8 mouse cellular contexts compared by ENCODE assay signal in genomic region chrX:20920844-20921364, GRCm38 (mm10). TPM values are rescaled to one million over a fixed set of nuclear protein-coding genes. Genes with fewer than 3 reads are reported as not detected.
DNase-seq lines count a peak whose midpoint lies in the region; ATAC-seq and TF ChIP-seq lines count a peak whose summit lies in the region.

TSS of gene Syn1 (minus strand) at chrX:20921004.

- peak within 1 kb of the TSS; percentile 58 for H3K4me2 ChIP-seq in forebrain, embryonic 14.5 days (ENCODE audit: low read length)
- peak within 1 kb of the TSS; percentile 55 for H3K4me2 ChIP-seq in liver, embryonic 16.5 days (ENCODE audit: low read depth, low read length)
- H3K4me2 ChIP-seq in neural tube, embryonic 12.5 days (replicated peaks), result peak within 1 kb of the TSS; percentile 64
- H3K4me2 ChIP-seq in stomach, postnatal 0 days (replicated peaks; ENCODE audit: low read depth), result peak within 1 kb of the TSS; percentile 63

- TF ChIP-seq EP300 in stomach, postnatal 0 days (optimal IDR thresholded peaks at IDR 0.05), result no peak

- H3K4me1 ChIP-seq in forebrain, embryonic 14.5 days (ENCODE audit: control insufficient read depth, insufficient read depth, low read length), result no peaks in the 10 kb centered on the region
- no peaks in the 10 kb centered on the region for H3K4me1 ChIP-seq in liver, embryonic 16.5 days (ENCODE audit: control insufficient read depth, low read depth, low read length)
- H3K4me1 ChIP-seq in neural tube, embryonic 12.5 days, result no peaks in the 10 kb centered on the region
- no peaks in the 10 kb centered on the region for H3K4me1 ChIP-seq in stomach, postnatal 0 days (replicated peaks; ENCODE audit: control insufficient read depth, insufficient read depth)

- peak; percentile 98 for ATAC-seq in forebrain, embryonic 14.5 days
- peak; percentile 76 for ATAC-seq in liver, embryonic 16.5 days (ENCODE audit: low read depth)
- peak; percentile 94 for ATAC-seq in neural tube, embryonic 12.5 days (ENCODE audit: low FRiP score, low read depth)
- ATAC-seq in stomach, postnatal 0 days (ENCODE audit: low FRiP score, low TSS enrichment), result peak; percentile 97

- intact Hi-C loops in heart, postnatal 14 days (cut with DNase I), result no loop called here

- peak within 1 kb of the TSS; percentile 52 for H3K4me3 ChIP-seq in forebrain, embryonic 14.5 days (ENCODE audit: low read depth, low read length)
- H3K4me3 ChIP-seq in liver, embryonic 16.5 days (ENCODE audit: low read depth, low read length), result peak within 1 kb of the TSS; percentile 45
- peak within 1 kb of the TSS; percentile 49 for H3K4me3 ChIP-seq in neural tube, embryonic 12.5 days
- H3K4me3 ChIP-seq in stomach, postnatal 0 days (ENCODE audit: low read depth, low read length), result peak within 1 kb of the TSS; percentile 38

- H3K27ac ChIP-seq in forebrain, embryonic 14.5 days (ENCODE audit: low read depth, low read length), result peak within 1 kb of the TSS; percentile 55
- no peak within 1 kb of the TSS for H3K27ac ChIP-seq in liver, embryonic 16.5 days (ENCODE audit: low read length)
- no peak within 1 kb of the TSS for H3K27ac ChIP-seq in neural tube, embryonic 12.5 days
- no peak within 1 kb of the TSS for H3K27ac ChIP-seq in stomach, postnatal 0 days (replicated peaks)

- WGBS in forebrain, embryonic 14.5 days, result 26% methylated on average over 36 of the region's 44 CpGs
- WGBS in large intestine, adult 2 months, result 31% methylated on average over 36 of the region's 44 CpGs
- WGBS in liver, embryonic 16.5 days (ENCODE audit: insufficient replicate concordance), result 13% methylated on average over 33 of the region's 44 CpGs
- WGBS in neural tube, embryonic 12.5 days, result 19% methylated on average over 31 of the region's 44 CpGs
- 17% methylated on average over 38 of the region's 44 CpGs for WGBS in stomach, postnatal 0 days

- no peaks in the 10 kb centered on the region for H3K36me3 ChIP-seq in forebrain, embryonic 14.5 days (ENCODE audit: control insufficient read depth, insufficient read depth, low read length)
- no peaks in the 10 kb centered on the region for H3K36me3 ChIP-seq in liver, embryonic 16.5 days (ENCODE audit: control insufficient read depth, insufficient read depth)
- H3K36me3 ChIP-seq in neural tube, embryonic 12.5 days, result 0 out of 2 replicates have a peak, but pooled peaks cover 2% of the 10 kb centered on the region
- H3K36me3 ChIP-seq in stomach, postnatal 0 days (ENCODE audit: control insufficient read depth, insufficient read depth, low read length), result no peaks in the 10 kb centered on the region

- H3K9ac ChIP-seq in forebrain, embryonic 14.5 days (ENCODE audit: low read length), result peak within 1 kb of the TSS; percentile 67
- no peak within 1 kb of the TSS for H3K9ac ChIP-seq in liver, embryonic 16.5 days (ENCODE audit: low read depth, low read length)
- peak within 1 kb of the TSS; percentile 45; the same call in 1 of the 2 replicates for H3K9ac ChIP-seq in neural tube, embryonic 12.5 days
- H3K9ac ChIP-seq in stomach, postnatal 0 days (ENCODE audit: low read length), result no peak within 1 kb of the TSS

- no peaks in the 10 kb centered on the region for H3K9me3 ChIP-seq in forebrain, embryonic 14.5 days (replicated peaks; ENCODE audit: control insufficient read depth, low read length)
- no peaks in the 10 kb centered on the region for H3K9me3 ChIP-seq in liver, embryonic 16.5 days (replicated peaks; ENCODE audit: control insufficient read depth, low read length)
- no peaks in the 10 kb centered on the region for H3K9me3 ChIP-seq in neural tube, embryonic 12.5 days
- no peaks in the 10 kb centered on the region for H3K9me3 ChIP-seq in stomach, postnatal 0 days (ENCODE audit: control insufficient read depth, low read length)

- no peak for TF ChIP-seq CTCF in stomach, postnatal 0 days (IDR thresholded peaks at IDR 0.05; ENCODE audit: low read depth)

- H3K27me3 ChIP-seq in forebrain, embryonic 14.5 days (replicated peaks; ENCODE audit: control insufficient read depth, insufficient read depth, low read length), result no peaks in the 10 kb centered on the region
- peaks cover 34% of the 10 kb centered on the region for H3K27me3 ChIP-seq in liver, embryonic 16.5 days (ENCODE audit: control insufficient read depth, insufficient read depth, low read depth, low read length)
- no peaks in the 10 kb centered on the region for H3K27me3 ChIP-seq in neural tube, embryonic 12.5 days (replicated peaks)
- H3K27me3 ChIP-seq in stomach, postnatal 0 days (ENCODE audit: control insufficient read depth, insufficient read depth, low read length), result no peaks in the 10 kb centered on the region

- DNase-seq in CD8-positive naive resting alpha-beta T cell, adult 2 months (ENCODE audit: low read depth in 2 of 2, low spot score in 2 of 2), result peak; percentile 42 to 63
- DNase-seq in c-Kit-positive CD71-positive TER-119-negative erythroid progenitor cells, embryonic 14.5 days (ENCODE audit: low read depth), result peak; percentile 29
- DNase-seq in forebrain, embryonic 14.5 days (ENCODE audit: low spot score), result peak; percentile 95
- DNase-seq in heart, postnatal 14 days, result peak; percentile 73
- peak; percentile 8 for DNase-seq in large intestine, adult 2 months (ENCODE audit: low read depth, low spot score)
- peak; percentile 77 for DNase-seq in stomach, postnatal 0 days (ENCODE audit: low spot score)

RNA-seq across cellular contexts. Expression of gene Syn1, which starts in this region (rescaled TPM):
- 28.8 and 36.1 TPM in 2 replicates for polyA plus RNA-seq in forebrain, embryonic 14.5 days (2014; fragmentation: Nextera tagmentation; extraction: Ambion mirVana)
- under 1 TPM; 0.32 to 0.45 TPM for total RNA-seq in heart, postnatal 14 days (2021)
- 0.77 and 1.2 TPM in 2 replicates for polyA plus RNA-seq in large intestine, adult 2 months (2012; rRNA removed)
- polyA plus RNA-seq in liver, embryonic 16.5 days (2015; fragmentation: Nextera tagmentation; extraction: Ambion mirVana), result 0.08 TPM in 1 of 2 replicates, not detected in the other
- polyA plus RNA-seq in neural tube, embryonic 12.5 days (2016; fragmentation: Nextera tagmentation; extraction: Ambion mirVana), result 22.7 and 34.1 TPM in 2 replicates
- 1.1 and 1.7 TPM in 2 replicates for polyA plus RNA-seq in stomach, postnatal 0 days (2015; fragmentation: Nextera tagmentation; extraction: Ambion mirVana)

Comparison
In these comparisons a context has a peak if more than half of its experiments do, and no peak if none do; other contexts are left out.
1. Peak in DNase-seq in heart, postnatal 14 days; RNA of the gene not detected or under 1 TPM.
2. Peak in ATAC-seq, H3K4me3 ChIP-seq and H3K4me2 ChIP-seq in liver, embryonic 16.5 days; RNA of the gene not detected or under 1 TPM.
3. DNase-seq: peak in every context shown above with its lines; median percentile 95 in forebrain, embryonic 14.5 days; 77 in stomach, postnatal 0 days; 73 in heart, postnatal 14 days; 52 in CD8-positive naive resting alpha-beta T cell, adult 2 months; 29 in c-Kit-positive CD71-positive TER-119-negative erythroid progenitor cells, embryonic 14.5 days; 8 in large intestine, adult 2 months.
4. H3K9ac ChIP-seq: peak in forebrain, embryonic 14.5 days (single experiment) and neural tube, embryonic 12.5 days (single experiment); none in liver, embryonic 16.5 days (single experiment) and stomach, postnatal 0 days (single experiment).
5. Peak in every context shown above with its lines, with median percentiles within 50 percentile points of each other: ATAC-seq, H3K4me2 ChIP-seq and H3K4me3 ChIP-seq.